Mouse (Mus musculus) ES-E14 (cell line): ENCODE measurements around the gene Lpcat2. TPM values are rescaled to one million over a fixed set of nuclear protein-coding genes. Genes with fewer than 3 reads are reported as not detected.
A peak's percentile ranks its signal among the peaks of the same experiment; 100 is the strongest.

Source experiments
- DNase-seq: peaks from one replicate; pipeline ENCODE4 v3.0.0-alpha.2; 2013; ENCODE audit warnings: low read depth, low spot score
- H3K27ac ChIP-seq: 2 replicates; pipeline ENCODE4 v1.5.1; 2012; ENCODE audit warnings: low read depth, mild to moderate bottlenecking, low read length, moderate library complexity, mixed read lengths; ENCODE audit not compliant: poor library complexity, insufficient read depth, severe bottlenecking
- H3K36me3 ChIP-seq: 2 replicates; pipeline ENCODE4 v1.6.1; 2012; ENCODE audit warnings: mild to moderate bottlenecking, low read length, moderate library complexity, mixed read lengths; ENCODE audit not compliant: control insufficient read depth, poor library complexity, insufficient read depth, severe bottlenecking
- H3K4me1 ChIP-seq, 2 experiments: fragments of 150-350 bp in 1 of 2; sonication (generic) in 1 of 2; 2 replicates each; pipeline ENCODE4 v1.6.1; 2012; ENCODE audit warnings: low read length in 2 of 2, mild to moderate bottlenecking in 1 of 2, mixed read lengths in 1 of 2; ENCODE audit not compliant: control insufficient read depth in 2 of 2, insufficient read depth in 2 of 2, poor library complexity in 1 of 2
- H3K4me3 ChIP-seq, 2 experiments: fragments of 150-350 bp in 1 of 2; sonication (generic) in 1 of 2; 2 replicates each; pipeline ENCODE4 v1.5.1; 2012; ENCODE audit warnings: low read length in 2 of 2, low read depth in 1 of 2, mild to moderate bottlenecking in 1 of 2, mixed read lengths in 1 of 2; ENCODE audit not compliant: insufficient read depth in 1 of 2, poor library complexity in 1 of 2, severe bottlenecking in 1 of 2
- H3K9ac ChIP-seq: 2 replicates; pipeline ENCODE4 v1.6.1; 2012; ENCODE audit warnings: low read depth, mild to moderate bottlenecking, low read length, mixed read lengths; ENCODE audit not compliant: poor library complexity, insufficient read depth, severe bottlenecking
- H3K9me3 ChIP-seq: fragments of 150-350 bp; sonication (generic); 2 replicates; pipeline ENCODE4 v1.6.1; 2012; ENCODE audit warnings: low read depth, mild to moderate bottlenecking, low read length; ENCODE audit not compliant: control insufficient read depth, insufficient read depth
- CHD2 ChIP-seq: IDR thresholded peaks from 2 replicates; pipeline ENCODE4 v1.6.1; 2014; ENCODE audit warnings: mild to moderate bottlenecking, low read depth, low read length, inconsistent platforms
- HCFC1 ChIP-seq: IDR thresholded peaks from 2 replicates; pipeline ENCODE4 v1.6.1; 2012; ENCODE audit warnings: low read length, inconsistent platforms, borderline replicate concordance; ENCODE audit not compliant: insufficient read depth
- MAFK ChIP-seq: IDR thresholded peaks from 2 replicates; pipeline ENCODE4 v1.6.1; 2014; ENCODE audit warnings: mild to moderate bottlenecking, low read depth, low read length, inconsistent platforms; ENCODE audit not compliant: insufficient read depth
- ZC3H11A ChIP-seq: IDR thresholded peaks from 2 replicates; pipeline ENCODE4 v1.6.1; 2012; ENCODE audit warnings: low read depth, mild to moderate bottlenecking, inconsistent platforms, low read length, borderline replicate concordance
- ZNF384 ChIP-seq: IDR thresholded peaks from 2 replicates; pipeline ENCODE4 v1.6.1; 2012; ENCODE audit warnings: low read depth, low read length, inconsistent platforms
- in situ Hi-C, 2 experiments: fragments of 600-800 bp; cut with MboI; formaldehyde crosslinking; loops; one replicate each; pipeline ENCODE4 v1.15.1; 2025; ENCODE audit warnings: low sequenced_read_pairs in 2 of 2, inconsistent platforms in 1 of 2; ENCODE audit not compliant: unreplicated experiment in 2 of 2
- total RNA-seq: library from RNA; depleted of rRNA; stranded (reverse); fragments of 300-350 nt; gene quantifications from 2 replicates; pipeline ENCODE4 v1.2.3, GENCODE M21; 2012

The Lpcat2 gene
- total RNA-seq, 1 experiment, result 1.8 TPM

DNA sequence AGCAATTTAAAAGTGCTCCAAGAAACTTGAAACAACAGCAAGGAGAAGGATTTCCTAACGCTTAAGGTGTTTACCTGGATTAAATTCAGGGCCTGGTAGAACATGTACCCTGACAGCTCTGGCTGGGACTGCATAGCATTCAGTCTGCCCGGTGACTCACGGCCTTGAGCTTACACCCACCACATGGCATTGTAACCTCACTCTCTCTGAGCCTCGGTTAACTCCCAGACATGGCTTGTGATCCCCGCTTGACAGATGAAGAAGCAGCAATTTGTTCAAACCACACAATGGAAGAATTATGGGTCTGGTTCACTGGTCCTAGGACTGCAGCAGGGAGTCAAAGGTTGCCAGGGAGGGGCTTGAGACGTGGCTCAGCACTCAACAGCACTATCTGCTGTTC is 5.9 kb upstream of the Lpcat2 start:
- no peak for DNase-seq
- TF ChIP-seq CHD2 (no peak), ZC3H11A (no peak), MAFK (no peak)

DNA sequence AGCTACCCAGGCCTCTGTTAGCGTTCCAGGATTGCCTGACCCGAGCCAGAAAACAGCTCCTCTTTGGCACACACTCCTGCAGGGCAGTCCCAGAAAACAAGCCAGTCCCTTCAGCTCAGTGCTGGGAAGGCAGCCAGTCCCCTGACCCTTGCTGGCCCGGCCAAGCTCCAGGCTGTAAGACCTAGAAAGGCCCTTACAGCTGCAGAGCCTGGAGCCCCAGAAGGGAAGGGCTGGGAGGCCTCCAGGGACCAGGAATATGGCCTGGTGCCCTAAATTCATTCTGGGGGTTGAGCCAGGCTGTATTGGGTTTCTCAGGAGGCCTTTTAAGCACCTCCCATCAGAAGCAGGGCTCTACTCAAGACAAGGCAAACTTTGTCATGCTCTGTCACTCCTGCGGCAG is 4.9 kb upstream of the Lpcat2 start:
- no peak for DNase-seq
- TF ChIP-seq MAFK (no peak), ZC3H11A (no peak), ZNF384 (no peak)
- Histone ChIP-seq H3K4me1 (peaks cover 0 to 6% of the 10 kb centered on the region in 2 experiments; a peak in 1 of 4 replicates), H3K27ac (no peak overlapping the region), H3K9ac (no peak overlapping the region), H3K4me3 (no peak overlapping the region), H3K36me3 (peaks cover 3% of the 10 kb centered on the region; the same call in 1 of the 2 replicates), H3K9me3 (no peaks in the 10 kb centered on the region)
- in situ Hi-C loops, result no loop called here

More for the DNA sequence above, 5.9 kb upstream of the Lpcat2 start:
- in situ Hi-C loops, result no loop called here
- peaks cover 0 to 6% of the 10 kb centered on the region in 2 experiments; a peak in 1 of 4 replicates for H3K4me1 ChIP-seq
- H3K4me3 ChIP-seq, result peak overlapping the region in 1 of 2 experiments; percentile 7; a peak in 1 of 4 replicates
- H3K9ac ChIP-seq, result no peak overlapping the region
- H3K9me3 ChIP-seq, result no peaks in the 10 kb centered on the region
- peaks cover 3% of the 10 kb centered on the region; the same call in 1 of the 2 replicates for H3K36me3 ChIP-seq
- H3K27ac ChIP-seq, result no peak overlapping the region

DNA sequence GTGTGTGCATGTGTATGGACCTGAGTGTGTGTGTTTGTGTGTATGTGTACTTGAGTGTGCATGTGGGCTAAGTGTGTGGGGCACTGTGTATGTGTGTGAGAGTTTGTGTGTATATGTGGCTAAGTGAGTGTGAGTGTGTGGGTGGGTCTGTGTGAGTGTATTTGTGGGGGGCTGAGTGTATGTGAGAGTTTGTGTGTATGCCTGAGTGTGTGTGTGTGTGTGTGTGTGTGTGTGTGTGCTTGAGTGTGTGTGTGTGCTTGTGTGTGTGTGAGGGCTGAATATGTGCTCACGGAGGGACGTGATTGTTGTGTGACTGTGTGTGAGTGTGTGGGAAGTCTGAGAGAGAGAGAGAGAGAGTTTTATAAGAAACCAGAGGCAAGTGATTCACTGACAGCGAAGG is 3.8 kb upstream of the Lpcat2 start:
- DNase-seq, result no peak
- Histone ChIP-seq H3K4me3 (no peak overlapping the region), H3K9ac (no peak overlapping the region), H3K27ac (no peak overlapping the region), H3K4me1 (peaks cover 0 to 6% of the 10 kb centered on the region in 2 experiments; a peak in 1 of 4 replicates), H3K36me3 (peaks cover 3% of the 10 kb centered on the region; the same call in 1 of the 2 replicates), H3K9me3 (no peaks in the 10 kb centered on the region)
- in situ Hi-C loops, result no loop called here
- TF ChIP-seq HCFC1, result no peak
- no peak for TF ChIP-seq ZNF384
- TF ChIP-seq CHD2, result no peak
- TF ChIP-seq MAFK, result no peak
- TF ChIP-seq ZC3H11A, result no peak

DNA sequence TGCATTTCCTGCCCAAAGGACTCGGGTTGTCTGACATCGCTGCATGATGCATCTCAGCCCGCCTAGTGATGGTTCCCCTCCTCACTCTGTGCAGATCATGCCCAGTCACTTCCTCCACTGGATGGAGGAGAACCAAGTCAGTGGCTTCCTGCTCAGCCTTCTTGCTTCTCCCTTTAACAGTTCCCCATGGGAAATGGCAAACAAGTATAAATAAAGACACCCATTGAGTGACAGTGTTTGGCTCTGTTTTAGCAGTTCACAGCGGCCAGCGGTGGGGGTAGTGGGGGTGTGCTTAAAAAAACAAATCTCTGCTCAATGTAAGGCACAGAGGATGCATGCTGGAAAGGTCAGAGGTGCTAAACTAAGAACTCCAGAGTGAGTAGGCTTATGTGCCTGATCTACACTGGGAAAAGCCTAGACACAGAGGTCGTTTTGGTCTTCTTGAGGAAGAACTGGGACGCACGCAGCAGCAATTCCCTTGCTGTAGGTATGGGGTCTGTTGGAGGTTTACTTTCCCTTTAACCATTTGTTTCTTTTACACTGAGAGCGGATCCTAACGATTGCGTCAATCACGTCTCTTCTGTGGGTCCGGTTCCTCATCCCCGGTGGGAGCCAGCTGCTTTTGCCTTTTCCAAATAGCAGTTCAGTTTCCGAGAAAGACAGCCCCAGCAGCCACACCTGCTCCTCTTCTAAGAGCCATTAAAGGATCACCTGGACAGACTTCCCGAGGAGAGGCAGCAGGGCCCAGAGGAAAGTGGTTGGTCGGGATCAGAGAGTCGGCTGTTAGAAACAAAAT is 1.8 kb upstream of the Lpcat2 start:
- Histone ChIP-seq H3K36me3 (peaks cover 3% of the 10 kb centered on the region; the same call in 1 of the 2 replicates), H3K9me3 (no peaks in the 10 kb centered on the region), H3K4me1 (peaks cover 0 to 4% of the 10 kb centered on the region in 2 experiments; a peak in 1 of 4 replicates), H3K9ac (no peak overlapping the region), H3K27ac (no peak overlapping the region), H3K4me3 (no peak overlapping the region)
- in situ Hi-C loops, result no loop called here
- DNase-seq, result no peak
- no peak for TF ChIP-seq CHD2
- TF ChIP-seq MAFK, result no peak
- no peak for TF ChIP-seq ZNF384
